Mouse (Mus musculus) testis, adult 10 weeks (tissue): ENCODE data around the gene Gm29776. TPM values are rescaled to one million over a fixed set of nuclear protein-coding genes. Genes with fewer than 3 reads are reported as not detected.

Experiments used
- polyA plus RNA-seq: library from polyadenylated mRNA; stranded (reverse); fragments of 350-450 nt; fragmentation: Illumina TruSeq; extraction: RNeasy Lipid Tissue Mini Kit (QIAGEN cat#74804); gene quantifications from one replicate; pipeline ENCODE4 v1.2.3, GENCODE M21; 2014; ENCODE audit warnings: low read depth, low replicate concordance

Gene Gm29776
- polyA plus RNA-seq, result not detected

GRCm38 (mm10) chr14:54698733-54699132 lies at the start of gene Gm29776:
Gene Gm29776 (minus strand): TSS chr14:54698833.

GRCm38 (mm10) chr14:54712074-54712473 lies 13.4 kb upstream of the Gm29776 start, which contains the start of gene Cebpe:
Gene Cebpe (minus strand): TSS chr14:54712174.

GRCm38 (mm10) chr14:54686522-54687143 lies 12.0 kb downstream of the Gm29776 start, which contains the start of gene Acin1:
Gene Acin1 (minus strand): TSS chr14:54686931.

GRCm38 (mm10) chr14:54686063-54686521 lies 12.5 kb downstream of the Gm29776 start, which contains the start of gene 1700123O20Rik:
Gene 1700123O20Rik (plus strand): TSS chr14:54686216.

Other genes with a start within 250 kb of the Gm29776 start
- gene Lrp10, start 234.7 kb downstream of the Gm29776 start, polyA plus RNA-seq, result 0.66 TPM
- gene Rem2, start 222.7 kb downstream of the Gm29776 start, polyA plus RNA-seq, result 0.32 TPM
- 40.1 TPM for gene Prmt5, start 181.3 kb downstream of the Gm29776 start, polyA plus RNA-seq
- gene Haus4, start 144.2 kb downstream of the Gm29776 start, polyA plus RNA-seq, result 22.2 TPM
- 6.1 TPM for gene Ajuba, start 121.3 kb downstream of the Gm29776 start, polyA plus RNA-seq
- 0.87 TPM for gene 4931414P19Rik, start 92.8 kb downstream of the Gm29776 start, polyA plus RNA-seq
- gene Psmb5, start 80.8 kb downstream of the Gm29776 start, polyA plus RNA-seq, result 4.2 TPM
- gene Psmb11, start 77.4 kb downstream of the Gm29776 start, polyA plus RNA-seq, result not detected
- not detected for gene Gm17606, start 57.9 kb downstream of the Gm29776 start, polyA plus RNA-seq
- gene Cdh24, start 57.5 kb downstream of the Gm29776 start, polyA plus RNA-seq, result 1.3 TPM
- 10.9 TPM for gene 1700123O20Rik, start 12.6 kb downstream of the Gm29776 start, polyA plus RNA-seq
- gene Acin1, start 11.9 kb downstream of the Gm29776 start, polyA plus RNA-seq, result 219 TPM
- not detected for gene Cebpe, start 13.3 kb upstream of the Gm29776 start, polyA plus RNA-seq
- gene Slc7a8, start 83.1 kb upstream of the Gm29776 start, polyA plus RNA-seq, result 8.5 TPM
- 12.4 TPM for gene Rnf212b, start 115.3 kb upstream of the Gm29776 start, polyA plus RNA-seq
- 65.4 TPM for gene Homez, start 172.1 kb upstream of the Gm29776 start, polyA plus RNA-seq
- 3.7 TPM for gene Ppp1r3e, start 178.7 kb upstream of the Gm29776 start, polyA plus RNA-seq
- 9.3 TPM for gene Bcl2l2, start 184.5 kb upstream of the Gm29776 start, polyA plus RNA-seq
- not detected for gene Gm20521, start 184.6 kb upstream of the Gm29776 start, polyA plus RNA-seq
- gene Pabpn1, start 193.7 kb upstream of the Gm29776 start, polyA plus RNA-seq, result 155 TPM
- 0.43 TPM for gene Slc22a17, start 214.3 kb upstream of the Gm29776 start, polyA plus RNA-seq
- not detected for gene Efs, start 227.3 kb upstream of the Gm29776 start, polyA plus RNA-seq
- gene Il25, start 233.9 kb upstream of the Gm29776 start, polyA plus RNA-seq, result not detected
- not detected for gene Cmtm5, start 237.4 kb upstream of the Gm29776 start, polyA plus RNA-seq